Mouse (Mus musculus) spleen, adult 2 months (tissue): ENCODE data around the gene Slco3a1.

ENCODE experiments used
- CTCF ChIP-seq: fragments of 200-500 bp; IDR thresholded peaks from 2 replicates; pipeline ENCODE4 v1.5.1; 2011; ENCODE audit warnings: mild to moderate bottlenecking, inconsistent platforms; ENCODE audit not compliant: insufficient read depth, insufficient read length, insufficient replicate concordance; ENCODE audit errors: extremely low read depth
- POLR2A ChIP-seq: fragments of 200-500 bp; IDR thresholded peaks from 2 replicates; pipeline ENCODE4 v1.6.1; 2011; ENCODE audit warnings: low read depth, low read length, inconsistent platforms

GRCm38 (mm10) chr7:74499470-74499869 lies 55.1 kb downstream of the Slco3a1 start:
- TF ChIP-seq CTCF (no peak), POLR2A (no peak)
